Mouse (Mus musculus) adrenal gland, postnatal 0 days (tissue): ENCODE measurements around the gene Gm47189. TPM values are rescaled to one million over a fixed set of nuclear protein-coding genes. Genes with fewer than 3 reads are reported as not detected.

Experiments
- polyA plus RNA-seq: library from polyadenylated mRNA; unstranded; fragments of >200 nt; fragmentation: Nextera tagmentation; extraction: Ambion mirVana; gene quantifications from 2 replicates; pipeline ENCODE4 v1.2.1, GENCODE M21; 2015

Gm47189 gene
- polyA plus RNA-seq, result not detected in 2 replicates

GRCm38 (mm10) chr14:41772341-41772740 lies at the start of gene Gm47189:
Gene Gm47189 (minus strand): TSS chr14:41772441.

GRCm38 (mm10) chr14:41750514-41750913 lies 21.7 kb downstream of the Gm47189 start, which contains the start of gene Gm7929:
Gene Gm7929 (minus strand): TSS chr14:41750614.

Other genes starting within 250 kb of the Gm47189 start
- not detected in 2 replicates for gene Gm7970, start 216.9 kb downstream of the Gm47189 start, polyA plus RNA-seq
- gene 1700049E17Rik2, start 199.2 kb downstream of the Gm47189 start, polyA plus RNA-seq, result not detected in 2 replicates
- not detected in 2 replicates for gene Gm3072, start 147.8 kb downstream of the Gm47189 start, polyA plus RNA-seq
- not detected in 2 replicates for gene Gm3676, start 126.0 kb downstream of the Gm47189 start, polyA plus RNA-seq
- gene Gm8068, start 70.6 kb downstream of the Gm47189 start, polyA plus RNA-seq, result not detected in 2 replicates
- not detected in 2 replicates for gene Gm7929, start 21.8 kb downstream of the Gm47189 start, polyA plus RNA-seq
- not detected in 2 replicates for gene Gm7980, start 134.8 kb upstream of the Gm47189 start, polyA plus RNA-seq
- gene 1700049E17Rik1, start 152.5 kb upstream of the Gm47189 start, polyA plus RNA-seq, result not detected in 2 replicates
- not detected in 2 replicates for gene 1700024B05Rik, start 171.6 kb upstream of the Gm47189 start, polyA plus RNA-seq
- gene Gm6401, start 195.5 kb upstream of the Gm47189 start, polyA plus RNA-seq, result not detected in 2 replicates
- gene Gm3543, start 210.9 kb upstream of the Gm47189 start, polyA plus RNA-seq, result not detected in 2 replicates